Mouse (Mus musculus) testis, adult 2 months (tissue): ENCODE results near the gene Wdr45b.

Experiments
- CTCF ChIP-seq: fragments of 200-500 bp; IDR thresholded peaks from 2 replicates; pipeline ENCODE4 v1.5.1; 2012; ENCODE audit warnings: low read depth, mild to moderate bottlenecking, inconsistent platforms, low read length, moderate library complexity; ENCODE audit not compliant: control insufficient read depth, insufficient read depth, insufficient replicate concordance
- POLR2A ChIP-seq: fragments of 200-500 bp; IDR thresholded peaks from 2 replicates; pipeline ENCODE4 v1.6.1; 2012; ENCODE audit warnings: low read depth, mild to moderate bottlenecking, inconsistent platforms, low read length, moderate library complexity; ENCODE audit not compliant: control insufficient read depth

DNA sequence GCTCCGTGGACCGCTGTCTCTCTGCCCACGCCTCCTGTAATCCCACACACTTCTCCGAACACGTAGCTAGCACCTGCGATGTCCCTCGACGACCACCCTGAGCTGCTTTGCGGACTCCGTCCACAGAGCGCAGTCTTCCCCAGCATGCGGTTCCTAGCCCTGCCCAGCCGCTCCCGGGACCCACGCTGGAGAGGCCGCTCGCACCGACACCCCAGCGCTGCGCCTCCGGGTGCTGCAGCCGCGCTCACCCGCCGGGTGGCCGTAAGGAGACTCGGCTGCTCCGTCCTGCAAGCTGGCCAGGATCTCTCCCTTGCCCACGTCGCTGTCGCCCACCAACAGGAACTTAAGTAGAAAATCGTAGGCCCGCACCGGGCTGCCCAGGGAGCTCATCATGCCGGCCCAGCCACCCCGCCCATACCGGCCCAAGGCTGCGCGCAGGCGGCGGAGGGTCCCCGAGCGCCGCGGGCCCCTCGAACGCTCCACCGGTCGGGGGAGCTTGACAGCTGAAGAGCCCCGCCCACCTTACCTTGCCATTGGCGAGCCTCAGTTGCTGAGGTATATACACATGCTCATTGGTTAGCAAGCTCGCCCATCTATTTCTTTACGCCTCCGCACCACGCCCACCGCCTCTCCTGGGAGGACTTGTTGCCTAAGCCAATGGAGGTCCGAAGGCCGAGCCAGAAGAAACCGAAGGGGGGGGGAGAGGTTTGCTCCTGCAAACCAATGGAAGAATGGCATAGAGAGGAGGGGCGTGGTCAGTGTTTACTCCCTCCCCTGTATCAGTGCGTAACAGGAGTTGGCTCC lies 33.7 kb upstream of the Wdr45b start, which contains the start of gene Rab40b:
- TF ChIP-seq POLR2A = no peak
- TF ChIP-seq CTCF = no peak
